Mouse (Mus musculus): Measurements from ENCODE around the gene Acsf2.

- TF ChIP-seq CTCF (IDR thresholded peaks at IDR 0.05; ENCODE audit: borderline replicate concordance, control insufficient read depth, extremely low read depth, insufficient read depth, low read length, poor library complexity) (no peak), POLR2A (IDR thresholded peaks at IDR 0.05; ENCODE audit: control insufficient read depth, extremely low read depth, insufficient read depth, low read length, poor library complexity) (no peak)
These were observed 26.6 kb downstream of the Acsf2 start for GRCm38 (mm10) chr11:94575036-94575435.

Measured in thymus, adult 2 months (tissue).